15 mouse cellular contexts compared by ENCODE assay signal in genomic region chr5:33432057-33432935, GRCm38 (mm10). TPM values are rescaled to one million over a fixed set of nuclear protein-coding genes. Genes with fewer than 3 reads are reported as not detected.
DNase-seq lines count a peak whose midpoint lies in the region; ATAC-seq and TF ChIP-seq lines count a peak whose summit lies in the region.
"Had no signal": no experiment of that assay in that cellular context is flagged by ENCODE, and none has a peak within 500 bp of the region (broad histone marks: within the 10 kb centered on the region; RNA-seq: fewer than 3 reads in every experiment).

No protein-coding gene starts in this region.

- H3K4me3 ChIP-seq in forebrain, postnatal 0 days (ENCODE audit: low read depth, low read length): no peak overlapping the region
- no peak overlapping the region for H3K4me3 ChIP-seq in forebrain, embryonic 13.5 days
- peak overlapping the region; percentile 73 for H3K4me3 ChIP-seq in E14TG2a.4 (replicated peaks; ENCODE audit: low read length)
- H3K4me3 ChIP-seq in limb, embryonic 11.5 days (ENCODE audit: low read depth, low read length): no peak overlapping the region

- H3K4me2 ChIP-seq in forebrain, postnatal 0 days (ENCODE audit: low read depth): no peak overlapping the region
- no peak overlapping the region for H3K4me2 ChIP-seq in forebrain, embryonic 13.5 days
- no peak overlapping the region for H3K4me2 ChIP-seq in limb, embryonic 11.5 days (ENCODE audit: low read depth, severe bottlenecking)

- ATAC-seq in forebrain, postnatal 0 days: no peak
- no peak for ATAC-seq in forebrain, embryonic 13.5 days
- no peak for ATAC-seq in limb, embryonic 11.5 days (ENCODE audit: insufficient number of reproducible peaks, low FRiP score, low TSS enrichment, low read depth)
- ATAC-seq: forebrain, embryonic 15.5 days had no signal

- TF ChIP-seq CTCF in forebrain, postnatal 0 days (IDR thresholded peaks at IDR 0.05; ENCODE audit: low read depth): no peak
- TF ChIP-seq CTCF in E14TG2a.4 (conservative IDR thresholded peaks at IDR 0.05; ENCODE audit: low read length): no peak

- WGBS in forebrain, postnatal 0 days: 1% methylated on average over 39 of the region's 39 CpGs
- WGBS in forebrain, embryonic 13.5 days: under 1% methylated on average over 39 of the region's 39 CpGs
- WGBS in limb, embryonic 11.5 days: under 1% methylated on average over 39 of the region's 39 CpGs

- peak; percentile 40 for DNase-seq in forebrain, postnatal 0 days
- DNase-seq in embryo, embryonic 11 days: peak; percentile 42
- DNase-seq in limb, embryonic 11.5 days (ENCODE audit: low spot score): peak; percentile 49
- no peak for DNase-seq in left cerebral cortex, adult 18-20 months (ENCODE audit: low spot score in 2 of 2)
- no peak for DNase-seq in layer of hippocampus, adult 9-11 months
- no peak for DNase-seq in kidney, adult 11 months
- DNase-seq: lung, adult 2 months; right cerebral cortex, postnatal 25 days had no signal

- no peaks in the 10 kb centered on the region for H3K9me3 ChIP-seq in forebrain, postnatal 0 days (ENCODE audit: low read length)
- no peaks in the 10 kb centered on the region for H3K9me3 ChIP-seq in forebrain, embryonic 13.5 days (replicated peaks)
- peaks cover 8% of the 10 kb centered on the region; the same call in 1 of the 2 replicates for H3K9me3 ChIP-seq in E14TG2a.4 (ENCODE audit: low read length)
- H3K9me3 ChIP-seq in limb, embryonic 11.5 days (ENCODE audit: control insufficient read depth, low read length): no peaks in the 10 kb centered on the region
- H3K9me3 ChIP-seq: forebrain, embryonic 15.5 days; stomach, embryonic 15.5 days had no signal

- H3K4me1 ChIP-seq in forebrain, postnatal 0 days (ENCODE audit: insufficient read depth): no peaks in the 10 kb centered on the region; the same call in 1 of the 2 replicates
- peaks cover 30% of the 10 kb centered on the region for H3K4me1 ChIP-seq in forebrain, embryonic 13.5 days
- peaks cover 49% of the 10 kb centered on the region for H3K4me1 ChIP-seq in E14TG2a.4 (replicated peaks; ENCODE audit: low read depth, low read length)
- H3K4me1 ChIP-seq in limb, embryonic 11.5 days (ENCODE audit: control insufficient read depth, insufficient read depth, low read length): peaks cover 19% of the 10 kb centered on the region

- H3K27ac ChIP-seq in forebrain, postnatal 0 days (ENCODE audit: low read depth, low read length): no peak overlapping the region
- no peak overlapping the region for H3K27ac ChIP-seq in forebrain, embryonic 13.5 days
- no peak overlapping the region for H3K27ac ChIP-seq in limb, embryonic 11.5 days (replicated peaks; ENCODE audit: low read depth, low read length)
- H3K27ac ChIP-seq: forebrain, embryonic 15.5 days; stomach, embryonic 15.5 days had no signal

- no peak overlapping the region for H3K9ac ChIP-seq in forebrain, postnatal 0 days
- H3K9ac ChIP-seq in forebrain, embryonic 13.5 days: no peak overlapping the region
- H3K9ac ChIP-seq in limb, embryonic 11.5 days (ENCODE audit: low read length): no peak overlapping the region
- H3K9ac ChIP-seq: forebrain, embryonic 15.5 days; stomach, embryonic 15.5 days had no signal

- H3K27me3 ChIP-seq in forebrain, postnatal 0 days (ENCODE audit: insufficient read depth, low read length): peaks cover 74% of the 10 kb centered on the region
- H3K27me3 ChIP-seq in forebrain, embryonic 13.5 days: peaks cover 100% of the 10 kb centered on the region
- H3K27me3 ChIP-seq in E14TG2a.4 (ENCODE audit: insufficient read depth, low read length): peaks cover 99% of the 10 kb centered on the region
- peaks cover 94% of the 10 kb centered on the region for H3K27me3 ChIP-seq in limb, embryonic 11.5 days (ENCODE audit: control insufficient read depth, insufficient read depth, low read length)

- no peaks in the 10 kb centered on the region for H3K36me3 ChIP-seq in forebrain, postnatal 0 days (ENCODE audit: insufficient read depth)
- H3K36me3 ChIP-seq in forebrain, embryonic 13.5 days (ENCODE audit: poor library complexity, severe bottlenecking): no peaks in the 10 kb centered on the region
- H3K36me3 ChIP-seq in E14TG2a.4 (ENCODE audit: insufficient read depth, low read length): no peaks in the 10 kb centered on the region
- no peaks in the 10 kb centered on the region for H3K36me3 ChIP-seq in limb, embryonic 11.5 days (ENCODE audit: control insufficient read depth, insufficient read depth, low read length)
- H3K36me3 ChIP-seq: forebrain, embryonic 15.5 days; stomach, embryonic 15.5 days had no signal

RNA-seq across cellular contexts. Expression of gene Nkx1-1, which starts 1.5 kb away (rescaled TPM):
- total RNA-seq in forebrain, postnatal 0 days (2014; rRNA removed): not detected in 2 replicates
- polyA plus RNA-seq in forebrain, postnatal 0 days (2015; fragmentation: Nextera tagmentation; extraction: Ambion mirVana): not detected in 2 replicates
- polyA plus RNA-seq in forebrain, embryonic 13.5 days (2015; fragmentation: Nextera tagmentation; extraction: Ambion mirVana): not detected in 2 replicates
- polyA plus RNA-seq in limb, embryonic 11.5 days (2014; fragmentation: Nextera tagmentation; extraction: Ambion mirVana): not detected in 2 replicates
- total RNA-seq in left cerebral cortex, adult 18-20 months (2021): not detected
- polyA plus RNA-seq: C2C12; forebrain, embryonic 15.5 days; heart, embryonic 14.5 days; kidney, embryonic 16.5 days; lung, adult 2 months; stomach, embryonic 15.5 days had no signal

RNA-seq across cellular contexts. Expression of gene Uvssa, which starts 53.9 kb away (rescaled TPM):
- total RNA-seq in forebrain, postnatal 0 days (2014; rRNA removed): 7.7 and 12.1 TPM in 2 replicates
- 4.3 and 6.0 TPM in 2 replicates for polyA plus RNA-seq in forebrain, postnatal 0 days (2015; fragmentation: Nextera tagmentation; extraction: Ambion mirVana)
- 8.0 and 8.2 TPM in 2 replicates for polyA plus RNA-seq in forebrain, embryonic 13.5 days (2015; fragmentation: Nextera tagmentation; extraction: Ambion mirVana)
- polyA plus RNA-seq in limb, embryonic 11.5 days (2014; fragmentation: Nextera tagmentation; extraction: Ambion mirVana): 8.1 and 8.6 TPM in 2 replicates
- total RNA-seq in left cerebral cortex, adult 18-20 months (2021): 1 to 10 TPM; 5.6 to 5.9 TPM

Comparison
In these comparisons a context has a peak if more than half of its experiments do, and no peak if none do; other contexts are left out.
1. DNase-seq: peak in forebrain, postnatal 0 days (single experiment), embryo, embryonic 11 days (single experiment) and limb, embryonic 11.5 days (single experiment); none in left cerebral cortex, adult 18-20 months (0 of 2), layer of hippocampus, adult 9-11 months (single experiment) and kidney, adult 11 months (single experiment).